Mouse (Mus musculus) olfactory bulb, adult 2 months (tissue): ENCODE measurements around the gene Slc28a3.

Experiments
- CTCF ChIP-seq: fragments of 200-500 bp; IDR thresholded peaks from 2 replicates; pipeline ENCODE4 v1.5.1; 2012; ENCODE audit warnings: low read depth, mild to moderate bottlenecking, low read length, moderate library complexity; ENCODE audit not compliant: insufficient read depth
- POLR2A ChIP-seq: fragments of 200-500 bp; IDR thresholded peaks from 2 replicates; pipeline ENCODE4 v1.6.1; 2012; ENCODE audit warnings: mild to moderate bottlenecking, low read depth, low read length, moderate library complexity; ENCODE audit not compliant: insufficient read depth

GRCm38 (mm10) chr13:58655552-58655951 is 44.9 kb upstream of the Slc28a3 start:
- TF ChIP-seq POLR2A (no peak), CTCF (no peak)
